Mouse (Mus musculus): Measurements from ENCODE around the gene Fbxl8. TPM values are rescaled to one million over a fixed set of nuclear protein-coding genes. Genes with fewer than 3 reads are reported as not detected.

Gene Fbxl8
- polyA plus RNA-seq, 1 experiment = 16.3 TPM

DNA sequence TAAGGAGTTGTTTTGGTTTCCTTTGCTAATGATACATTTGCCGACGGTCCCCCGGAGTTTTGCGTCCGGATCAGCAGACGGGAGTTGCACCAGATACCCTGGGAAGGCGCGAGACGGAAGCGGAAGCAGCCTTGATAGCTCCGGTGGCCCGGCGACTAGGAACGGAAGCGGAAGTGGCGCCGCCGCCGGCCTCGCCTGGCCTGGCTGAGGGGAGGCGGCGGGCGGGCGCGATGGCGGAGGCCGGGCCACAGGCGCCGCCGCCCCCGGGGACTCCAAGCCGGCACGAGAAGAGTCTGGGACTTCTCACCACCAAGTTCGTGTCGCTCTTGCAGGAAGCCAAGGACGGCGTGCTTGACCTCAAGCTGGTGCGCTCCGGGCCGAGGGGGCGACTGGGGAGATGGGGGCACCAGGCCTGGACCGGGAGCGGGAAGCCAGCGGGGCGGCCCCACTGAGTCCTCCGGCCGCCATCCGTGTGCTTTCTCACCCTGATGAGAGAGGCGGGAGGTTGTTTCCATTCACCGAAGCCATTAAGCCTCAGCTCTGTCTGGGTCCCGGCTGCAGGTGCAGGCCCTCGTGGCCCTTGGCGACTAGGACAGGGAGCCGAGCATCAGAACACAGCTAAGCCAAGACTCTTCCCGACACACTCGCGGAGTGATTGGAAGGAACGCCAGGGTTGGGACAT, 33.2 kb downstream of the Fbxl8 start, which contains the start of gene E2f4:
Gene E2f4 (plus strand): TSS at position 153 of the 682 bp plus-strand sequence.
- WGBS = 1% methylated on average over 58 of the region's 58 CpGs
- peak; percentile 82 for DNase-seq (ENCODE audit: low read depth, low spot score)

DNA sequence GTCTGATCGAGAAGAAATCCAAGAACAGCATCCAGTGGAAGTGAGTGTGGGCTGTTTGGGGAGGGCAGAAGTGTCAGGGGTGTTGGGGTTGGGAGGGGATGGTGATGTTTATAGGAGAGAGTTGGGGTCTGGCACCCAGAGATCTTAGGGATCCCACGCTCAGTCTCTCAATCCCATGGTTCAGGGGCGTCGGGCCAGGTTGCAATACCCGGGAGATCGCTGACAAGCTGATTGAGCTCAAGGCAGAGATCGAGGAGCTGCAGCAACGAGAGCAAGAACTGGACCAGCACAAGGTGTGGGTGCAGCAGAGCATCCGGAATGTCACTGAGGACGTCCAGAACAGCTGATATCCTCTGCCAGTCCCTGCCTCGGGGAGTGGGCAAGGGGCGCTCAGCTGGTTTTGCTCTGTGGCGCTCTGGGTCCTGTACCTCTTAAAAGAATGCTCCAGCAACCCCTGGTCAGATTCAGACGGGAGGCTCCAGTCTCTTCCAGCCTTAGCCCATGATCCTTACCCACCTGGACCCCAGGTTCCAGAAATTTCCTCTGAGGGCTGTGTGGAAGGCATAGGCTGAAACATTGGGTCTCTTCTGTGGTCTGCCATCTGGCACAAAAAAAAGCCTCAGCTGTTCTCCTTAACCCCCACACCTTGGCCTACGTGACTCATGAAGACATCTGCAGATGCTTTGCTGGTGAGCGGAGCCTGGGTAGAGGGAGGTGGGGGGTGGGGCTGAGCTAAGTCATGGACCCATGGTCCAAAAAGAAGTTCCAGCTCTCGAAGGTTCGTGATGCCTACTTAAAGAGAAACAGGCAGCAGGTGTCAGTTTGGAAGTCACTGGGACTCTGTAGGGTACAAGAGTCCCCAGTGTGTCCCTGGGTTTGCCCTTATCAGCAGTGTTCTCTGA, 34.2 kb downstream of the Fbxl8 start:
- DNase-seq (ENCODE audit: low read depth, low spot score) = no peak
- WGBS = 32% methylated on average over 18 of the region's 18 CpGs

GRCm38 (mm10) chr8:105299962-105300361, 35.5 kb downstream of the Fbxl8 start:
- DNase-seq (ENCODE audit: low read depth, low spot score) = no peak
- 79% methylated on average over 8 of the region's 8 CpGs for WGBS

DNA sequence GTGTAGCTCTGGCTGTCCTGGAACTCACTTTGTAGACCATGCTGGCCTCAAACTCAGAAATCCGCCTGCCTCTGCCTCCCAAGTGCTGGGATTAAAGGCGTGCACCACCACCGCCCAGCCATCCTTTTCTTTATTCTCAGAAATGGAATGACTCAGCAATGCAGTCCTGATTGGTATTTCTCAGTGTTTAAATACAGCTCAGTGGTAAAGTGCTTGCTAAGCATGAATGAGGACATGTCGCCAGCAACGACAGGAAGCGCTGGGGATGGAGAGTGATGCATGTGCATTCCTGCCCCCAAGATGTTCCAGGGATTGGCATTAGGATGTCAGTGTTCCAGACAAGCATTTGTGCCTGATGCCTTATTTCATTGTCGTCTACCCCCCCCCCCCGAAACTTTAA, 38.9 kb downstream of the Fbxl8 start:
- DNase-seq (ENCODE audit: low read depth, low spot score) = no peak

GRCm38 (mm10) chr8:105303874-105304273, 39.4 kb downstream of the Fbxl8 start:
- no peak for DNase-seq (ENCODE audit: low read depth, low spot score)
- 78% methylated on average over 9 of the region's 9 CpGs for WGBS

More for the DNA sequence above, 38.9 kb downstream of the Fbxl8 start:
- whole genome bisulfite sequencing = 78% methylated on average over 8 of the region's 8 CpGs

DNA sequence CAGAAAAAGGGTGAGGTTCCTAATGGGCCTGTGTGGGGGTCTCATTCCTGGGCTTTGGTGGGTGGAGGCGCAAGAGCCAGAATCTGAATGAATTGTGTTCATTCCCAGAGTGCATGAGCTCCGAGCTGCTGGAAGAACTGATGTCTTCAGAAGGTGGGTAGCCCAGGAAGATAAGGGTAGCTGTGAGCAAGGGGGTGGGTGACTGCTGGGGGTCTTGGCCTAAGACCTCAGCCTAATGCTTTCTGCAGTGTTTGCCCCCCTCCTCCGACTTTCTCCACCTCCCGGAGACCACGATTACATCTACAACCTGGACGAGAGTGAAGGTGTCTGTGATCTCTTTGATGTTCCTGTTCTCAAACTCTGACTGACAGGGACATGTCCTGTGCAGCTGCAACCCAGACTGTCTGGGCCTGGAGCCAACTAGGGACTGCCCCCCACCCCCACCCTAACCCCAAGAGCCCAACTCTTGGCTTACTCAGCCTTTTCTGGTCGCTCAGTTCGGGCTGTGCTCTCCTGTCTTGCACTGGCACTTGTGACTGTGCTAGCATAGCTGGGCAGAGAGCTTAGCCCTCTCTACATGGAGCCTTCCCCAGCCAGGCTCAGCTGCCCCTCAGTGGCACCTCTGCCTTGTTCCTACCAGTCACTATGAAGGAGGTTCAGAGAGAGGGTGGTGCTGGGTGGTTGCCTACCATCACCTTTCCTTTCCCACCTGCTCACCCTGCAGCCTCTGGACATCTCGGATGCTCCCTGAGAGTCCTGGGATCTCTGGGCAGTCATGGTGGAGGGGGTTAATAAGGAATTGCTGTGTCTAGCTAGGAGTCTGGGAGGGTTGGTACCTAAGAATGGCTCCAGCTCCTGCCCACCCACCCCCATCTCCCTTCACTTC, 40.1 kb downstream of the Fbxl8 start:
- 51% methylated on average over 9 of the region's 9 CpGs for WGBS
- DNase-seq (ENCODE audit: low read depth, low spot score) = no peak

- peak; percentile 76 for DNase-seq (ENCODE audit: low read depth, low spot score)
- WGBS = 4% methylated on average over 30 of the region's 30 CpGs
Measured at GRCm38 (mm10) chr8:105305211-105306145, 41.0 kb downstream of the Fbxl8 start, which contains the start of gene Elmo3. Gene Elmo3, plus strand, starts transcription at chr8:105305601.

DNA sequence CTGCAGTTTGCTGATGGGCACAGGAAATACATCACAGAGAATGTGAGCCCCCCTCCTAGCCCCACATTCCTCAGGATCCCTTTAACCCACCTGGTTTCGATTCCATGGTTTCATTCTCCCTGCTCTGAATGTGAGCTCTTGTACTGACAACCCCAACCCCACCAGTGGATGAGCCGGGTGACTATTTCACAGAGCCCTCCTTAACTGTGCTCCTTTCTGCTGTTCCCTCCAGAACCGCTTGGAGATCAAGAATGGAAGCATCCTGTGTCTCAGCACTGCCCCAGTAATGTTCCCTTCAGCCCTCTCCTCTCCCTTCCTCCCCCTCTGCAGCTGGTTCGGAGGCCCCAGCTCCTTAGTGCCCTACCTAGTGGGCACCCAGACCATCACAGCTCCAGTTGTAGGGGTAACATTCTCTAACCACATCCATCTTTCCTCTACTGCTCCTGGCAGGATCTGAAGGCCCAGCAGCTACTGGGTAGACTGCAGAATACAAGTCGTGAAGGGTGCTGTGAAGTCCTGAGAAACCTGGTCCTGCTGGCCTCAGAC, 41.8 kb downstream of the Fbxl8 start:
- DNase-seq (ENCODE audit: low read depth, low spot score) = no peak
- 17% methylated on average over 5 of the region's 5 CpGs for WGBS

- no peak for DNase-seq (ENCODE audit: low read depth, low spot score)
- WGBS = 95% methylated on average over 13 of the region's 13 CpGs
Measured at GRCm38 (mm10) chr8:105307670-105308069, 43.2 kb downstream of the Fbxl8 start.

DNA sequence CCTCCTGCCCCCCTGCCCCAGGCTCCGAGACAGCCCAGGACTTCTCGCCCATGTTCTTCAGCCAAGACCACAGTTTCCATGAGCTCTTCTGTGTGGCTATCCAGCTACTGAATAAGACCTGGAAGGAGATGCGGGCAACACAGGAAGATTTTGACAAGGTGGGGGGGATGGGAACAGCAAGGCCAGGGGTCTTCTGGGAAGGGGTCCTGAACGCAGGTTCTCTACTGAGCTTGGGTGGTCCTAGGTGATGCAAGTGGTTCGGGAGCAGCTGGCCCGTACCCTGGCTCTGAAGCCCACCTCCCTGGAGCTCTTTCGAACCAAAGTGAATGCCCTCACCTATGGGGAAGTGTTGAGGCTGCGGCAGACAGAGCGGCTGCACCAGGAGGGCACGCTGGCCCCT, 44.0 kb downstream of the Fbxl8 start:
- DNase-seq (ENCODE audit: low read depth, low spot score) = no peak
- 94% methylated on average over 10 of the region's 10 CpGs for WGBS

DNA sequence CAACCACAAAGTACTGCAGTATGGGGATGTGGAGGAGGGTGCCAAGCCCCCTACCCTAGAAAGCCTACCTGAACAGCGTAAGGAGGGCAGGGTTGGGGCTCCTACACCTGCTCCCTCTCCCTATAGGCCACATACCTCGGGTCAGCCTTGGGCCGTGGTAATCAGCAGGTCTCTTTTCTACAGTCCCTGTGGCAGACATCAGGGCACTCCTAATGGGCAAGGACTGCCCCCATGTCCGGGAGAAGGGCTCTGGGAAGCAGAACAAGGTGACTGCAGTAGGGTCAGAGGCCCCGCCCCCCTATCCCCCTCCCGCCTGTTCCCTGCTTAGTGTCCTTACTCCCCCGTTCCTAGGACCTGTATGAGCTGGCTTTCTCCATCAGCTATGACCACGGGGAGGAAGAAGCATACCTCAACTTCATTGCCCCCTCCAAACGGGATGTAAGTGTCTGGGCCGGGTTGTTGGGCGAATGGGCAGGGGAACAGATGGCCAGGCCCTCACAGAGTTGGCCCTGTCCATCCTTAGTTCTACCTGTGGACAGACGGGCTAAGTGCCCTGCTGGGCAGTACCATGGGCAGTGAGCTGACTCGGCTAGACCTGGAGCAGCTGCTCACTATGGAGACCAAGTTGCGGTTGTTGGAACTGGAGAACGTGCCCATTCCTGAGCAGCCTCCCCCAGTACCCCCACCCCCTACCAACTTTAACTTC, 44.8 kb downstream of the Fbxl8 start:
- DNase-seq (ENCODE audit: low read depth, low spot score) = no peak
- WGBS = 85% methylated on average over 15 of the region's 15 CpGs

GRCm38 (mm10) chr8:105310118-105310517, 45.7 kb downstream of the Fbxl8 start:
- no peak for DNase-seq (ENCODE audit: low read depth, low spot score)
- 85% methylated on average over 8 of the region's 8 CpGs for WGBS

GRCm38 (mm10) chr8:105311718-105312117, 47.3 kb downstream of the Fbxl8 start:
- 82% methylated on average over 1 of the region's 1 CpGs for WGBS
- no peak for DNase-seq (ENCODE audit: low read depth, low spot score)

DNA sequence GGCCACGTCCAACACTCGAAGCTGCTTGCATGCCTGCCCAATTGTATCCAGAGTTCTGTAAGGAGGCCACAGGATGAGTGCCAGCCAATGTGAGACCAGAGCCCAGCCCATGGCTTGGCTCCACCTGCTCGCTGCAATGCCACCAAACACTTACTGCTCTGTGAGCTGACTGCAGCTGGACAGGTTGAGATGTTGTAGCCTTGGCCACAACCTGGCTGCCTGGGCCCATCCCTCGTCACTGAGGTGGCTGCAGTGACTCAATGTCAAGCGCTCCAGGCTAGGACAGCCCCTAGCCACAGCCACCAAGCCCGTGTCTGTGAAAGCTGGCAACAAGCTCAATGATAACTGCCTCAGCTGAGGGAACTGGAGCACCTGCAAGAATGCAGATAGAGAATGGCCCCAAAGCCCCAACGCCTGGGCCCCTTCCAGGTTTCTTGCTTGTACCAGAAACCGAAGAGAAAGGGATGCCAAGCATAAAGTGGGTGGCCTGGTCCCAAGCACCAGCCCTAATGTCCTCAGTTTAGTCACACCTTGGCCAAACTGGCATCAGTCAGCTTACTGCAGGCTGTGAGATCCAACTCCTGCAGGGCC, 48.5 kb downstream of the Fbxl8 start:
- 89% methylated on average over 8 of the region's 8 CpGs for WGBS
- DNase-seq (ENCODE audit: low read depth, low spot score) = no peak

GRCm38 (mm10) chr8:105313622-105314402, 49.4 kb downstream of the Fbxl8 start:
- WGBS = 88% methylated on average over 9 of the region's 9 CpGs
- DNase-seq (ENCODE audit: low read depth, low spot score) = no peak

GRCm38 (mm10) chr8:105315073-105315769, 50.8 kb downstream of the Fbxl8 start:
- DNase-seq (ENCODE audit: low read depth, low spot score) = no peak
- 91% methylated on average over 18 of the region's 18 CpGs for WGBS

Data from large intestine, adult 2 months (tissue).